Mouse (Mus musculus) heart, postnatal 0 days (tissue): ENCODE measurements around the gene Serpinc1.

Source experiments
- CTCF ChIP-seq: IDR thresholded peaks from 2 replicates; pipeline ENCODE4 v1.5.1; 2016; ENCODE audit warnings: antibody characterized with exemption, control low read depth, low read depth
- EP300 ChIP-seq: IDR thresholded peaks from 2 replicates; pipeline ENCODE4 v1.6.1; 2016; ENCODE audit warnings: antibody characterized with exemption, low read depth

DNA sequence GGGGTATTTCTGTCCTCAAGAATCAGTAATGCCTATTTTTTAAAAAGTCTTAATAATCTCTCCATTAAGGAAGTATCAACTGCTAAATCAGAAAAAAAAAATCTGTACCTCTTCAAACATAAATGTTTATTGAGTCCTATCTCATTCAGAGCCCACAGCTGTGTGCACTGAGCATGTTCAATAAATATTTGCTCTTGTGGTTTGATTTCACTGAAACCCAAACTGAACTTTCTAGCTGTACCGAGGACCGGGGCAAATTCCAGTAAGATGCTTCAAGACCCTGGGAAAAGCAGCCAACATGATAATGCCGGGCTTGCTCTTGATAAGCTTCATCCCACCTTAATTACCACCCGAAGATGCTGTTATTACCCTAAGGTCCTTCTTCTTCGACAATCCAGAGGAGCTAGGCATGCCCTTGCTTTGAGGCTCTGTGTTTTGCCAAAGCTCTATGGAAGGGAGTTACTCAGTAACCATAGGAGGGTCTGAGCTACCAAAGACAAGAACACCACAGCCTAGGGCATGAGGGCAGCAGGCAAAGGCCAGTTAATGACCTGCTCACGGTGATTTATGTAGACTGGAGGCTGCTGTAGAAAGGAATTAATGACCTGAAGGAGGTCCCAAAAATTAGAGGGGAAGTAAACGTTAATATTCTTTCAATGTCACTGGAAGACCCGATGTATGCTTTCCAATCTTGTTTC lies 2.3 kb downstream of the Serpinc1 start:
- no peak for TF ChIP-seq CTCF
- no peak for TF ChIP-seq EP300
